Mouse (Mus musculus) brain, embryonic 14.5 days (tissue): Measurements from ENCODE around the gene Mrgprd.

ENCODE experiments used
- CTCF ChIP-seq: fragments of 200-500 bp; IDR thresholded peaks from 2 replicates; pipeline ENCODE4 v1.5.1; 2012; ENCODE audit warnings: inconsistent platforms, mild to moderate bottlenecking, moderate library complexity, borderline replicate concordance; ENCODE audit not compliant: insufficient read depth, insufficient read length; ENCODE audit errors: extremely low read depth
- POLR2A ChIP-seq: fragments of 200-500 bp; IDR thresholded peaks from 2 replicates; pipeline ENCODE4 v1.6.1; 2012; ENCODE audit warnings: mild to moderate bottlenecking, inconsistent platforms, borderline replicate concordance; ENCODE audit not compliant: poor library complexity, insufficient read depth, insufficient read length, severe bottlenecking; ENCODE audit errors: extremely low read depth

DNA sequence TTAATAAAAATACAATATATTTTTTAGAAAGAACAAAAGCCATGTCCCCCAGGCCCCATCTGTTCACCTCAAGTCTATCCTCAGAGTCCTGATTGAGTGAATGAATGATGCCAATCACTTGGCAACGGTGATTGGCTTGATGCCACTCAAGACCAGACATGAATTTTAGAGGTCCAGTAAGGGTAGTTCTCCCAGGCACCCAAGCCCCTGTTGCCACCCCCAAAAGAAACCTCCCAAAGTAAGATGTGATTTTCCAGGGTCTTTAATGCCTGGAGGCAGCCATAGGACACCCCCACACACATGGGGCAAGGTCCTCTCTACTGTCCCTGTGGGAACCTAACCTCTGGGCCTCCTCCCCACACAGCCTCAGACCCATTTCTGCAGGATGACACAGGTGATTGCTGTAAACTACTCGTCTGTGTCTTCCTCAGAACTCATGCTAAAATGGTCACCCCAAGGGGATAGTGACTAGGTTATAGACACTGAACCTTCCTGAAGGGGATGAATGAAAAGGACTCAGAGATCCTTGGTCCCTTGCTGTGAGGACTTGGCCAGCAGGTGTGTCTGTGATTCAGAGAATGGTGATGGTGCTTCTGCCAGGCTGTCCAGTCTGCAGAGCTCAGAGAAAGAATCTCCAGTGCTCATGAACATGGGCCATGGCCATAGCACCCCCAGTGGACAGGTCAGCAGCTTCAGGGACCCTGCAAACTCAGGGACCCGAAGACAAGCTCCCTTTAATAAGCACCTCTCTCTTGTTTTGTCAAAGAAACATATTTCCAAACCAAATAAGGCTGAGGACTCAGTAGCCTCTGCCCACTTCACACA is 15.8 kb upstream of the Mrgprd start:
- TF ChIP-seq POLR2A (no peak), CTCF (no peak)
